Mouse (Mus musculus): ENCODE measurements around the gene Ccser1.

The Ccser1 gene

GRCm38 (mm10) chr6:61438165-61438564 lies 258.0 kb downstream of the Ccser1 start:
- DNase-seq (ENCODE audit: low spot score) = no peak

DNA sequence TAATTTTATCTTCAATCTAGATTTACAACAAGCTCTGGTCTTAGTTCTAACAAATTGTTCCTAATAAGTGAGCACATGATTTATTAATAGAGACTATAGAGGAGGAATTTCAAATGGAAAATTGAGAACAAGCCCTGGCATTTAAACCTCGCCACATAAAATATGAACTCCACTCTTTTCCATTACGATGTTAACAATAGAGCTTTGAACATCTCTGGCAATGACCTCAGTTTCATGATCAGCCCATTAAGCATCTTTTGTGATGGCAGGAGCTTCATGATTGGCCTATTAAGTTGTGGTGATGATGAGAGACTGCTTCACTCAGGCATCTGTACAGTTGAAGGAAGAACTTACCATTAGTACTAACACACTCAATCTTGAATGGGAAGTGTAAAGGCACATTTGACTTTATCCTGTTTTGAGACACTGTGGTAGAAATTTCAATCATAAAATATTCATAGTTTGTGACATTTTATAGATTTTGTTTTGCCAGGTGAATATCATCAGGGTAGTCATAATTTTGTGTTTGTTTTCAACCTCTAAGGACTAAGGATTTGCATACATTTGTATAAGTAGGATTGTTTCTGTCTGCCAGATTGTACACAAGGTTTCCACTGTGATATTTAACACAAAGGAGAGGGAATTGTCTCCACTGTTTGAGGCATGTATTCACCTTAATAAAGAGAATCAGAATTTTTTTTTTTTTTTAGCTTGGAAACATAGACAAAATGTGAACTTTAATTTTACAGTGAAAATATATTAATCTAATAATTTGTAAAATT lies 291.4 kb downstream of the Ccser1 start:
- no peak for DNase-seq (ENCODE audit: low spot score)

GRCm38 (mm10) chr6:61485336-61485735 lies 305.2 kb downstream of the Ccser1 start:
- no peak for DNase-seq (ENCODE audit: low spot score)

GRCm38 (mm10) chr6:61491979-61492821 lies 312.1 kb downstream of the Ccser1 start:
- no peak for DNase-seq (ENCODE audit: low spot score)

- DNase-seq (ENCODE audit: low spot score) = no peak
Observed at GRCm38 (mm10) chr6:61493386-61493785, 313.3 kb downstream of the Ccser1 start.

- no peak for DNase-seq (ENCODE audit: low spot score)
Observed at GRCm38 (mm10) chr6:61515310-61515709, 335.2 kb downstream of the Ccser1 start.

DNA sequence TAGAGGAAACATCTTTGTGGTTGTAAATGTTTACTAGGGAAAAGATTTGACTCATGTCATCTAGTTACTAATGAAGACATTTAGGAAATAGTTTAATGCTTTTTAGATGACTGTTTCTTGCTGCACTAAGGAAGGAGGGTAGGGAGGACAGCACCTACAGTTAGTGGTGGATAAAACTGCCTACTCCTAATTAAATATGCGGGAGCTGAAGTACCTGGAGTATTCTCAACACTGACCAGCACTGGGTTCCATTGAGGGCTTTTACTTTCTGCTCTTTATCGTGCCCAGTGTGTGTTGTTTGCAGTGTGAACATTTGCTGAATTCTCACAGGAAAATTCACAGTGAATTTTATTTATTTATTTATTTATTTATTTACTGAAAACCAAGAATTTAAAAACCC lies 341.5 kb downstream of the Ccser1 start:
- no peak for DNase-seq (ENCODE audit: low spot score)

- no peak for DNase-seq (ENCODE audit: low spot score)
Observed at GRCm38 (mm10) chr6:61522108-61522507, 342.0 kb downstream of the Ccser1 start.

GRCm38 (mm10) chr6:61523748-61524493 lies 343.8 kb downstream of the Ccser1 start:
- DNase-seq (ENCODE audit: low spot score) = no peak

GRCm38 (mm10) chr6:61540732-61541131 lies 360.6 kb downstream of the Ccser1 start:
- no peak for DNase-seq (ENCODE audit: low spot score)

- no peak for DNase-seq (ENCODE audit: low spot score)
Observed at GRCm38 (mm10) chr6:61543459-61544044, 363.4 kb downstream of the Ccser1 start.

DNA sequence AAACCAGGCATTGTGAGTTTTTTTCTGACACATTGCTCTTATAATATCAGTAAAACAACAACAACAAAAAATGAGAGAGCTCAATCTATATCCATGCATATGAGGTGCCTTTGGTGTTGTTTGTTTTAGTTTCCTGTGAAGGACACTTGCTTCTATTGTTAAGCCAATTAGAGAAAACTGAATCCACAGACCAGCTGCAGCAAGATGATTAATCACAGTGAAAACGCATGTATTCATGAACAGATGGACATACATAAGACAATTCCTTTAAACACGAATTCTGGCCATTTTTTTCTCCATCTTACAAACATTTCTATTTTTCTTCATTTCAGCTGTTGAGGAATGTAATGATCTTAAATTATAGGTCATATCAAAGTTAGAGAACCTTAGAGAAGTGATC lies 387.4 kb downstream of the Ccser1 start:
- no peak for DNase-seq (ENCODE audit: low spot score)

DNA sequence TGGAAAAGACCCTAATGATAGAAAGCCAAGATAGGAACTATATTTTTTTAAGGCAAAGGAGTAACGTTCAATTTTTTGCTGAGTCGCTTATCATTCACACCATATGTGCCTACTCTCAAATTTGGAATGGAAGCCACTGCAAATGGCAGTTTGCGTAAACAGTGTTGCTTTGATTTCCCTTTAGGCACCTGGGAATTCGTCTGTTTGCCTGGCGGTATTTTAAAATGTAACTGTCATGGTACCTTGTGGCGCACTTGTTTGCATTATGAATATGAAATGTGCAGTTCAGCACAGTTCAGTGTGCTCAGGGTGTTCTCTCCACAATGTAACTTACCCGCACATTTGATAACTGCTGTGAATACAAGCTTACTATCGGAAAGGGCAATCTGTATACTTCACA lies 387.8 kb downstream of the Ccser1 start:
- DNase-seq (ENCODE audit: low spot score) = no peak

GRCm38 (mm10) chr6:61581696-61582095 lies 401.6 kb downstream of the Ccser1 start:
- no peak for DNase-seq (ENCODE audit: low spot score)

- DNase-seq (ENCODE audit: low spot score) = no peak
Observed at GRCm38 (mm10) chr6:61588999-61589398, 408.9 kb downstream of the Ccser1 start.

- DNase-seq (ENCODE audit: low spot score) = no peak
Observed at GRCm38 (mm10) chr6:61601911-61602310, 421.8 kb downstream of the Ccser1 start.

- no peak for DNase-seq (ENCODE audit: low spot score)
Observed at GRCm38 (mm10) chr6:61614920-61615319, 434.8 kb downstream of the Ccser1 start.

- no peak for DNase-seq (ENCODE audit: low spot score)
Observed at GRCm38 (mm10) chr6:61621707-61622106, 441.6 kb downstream of the Ccser1 start.

DNA sequence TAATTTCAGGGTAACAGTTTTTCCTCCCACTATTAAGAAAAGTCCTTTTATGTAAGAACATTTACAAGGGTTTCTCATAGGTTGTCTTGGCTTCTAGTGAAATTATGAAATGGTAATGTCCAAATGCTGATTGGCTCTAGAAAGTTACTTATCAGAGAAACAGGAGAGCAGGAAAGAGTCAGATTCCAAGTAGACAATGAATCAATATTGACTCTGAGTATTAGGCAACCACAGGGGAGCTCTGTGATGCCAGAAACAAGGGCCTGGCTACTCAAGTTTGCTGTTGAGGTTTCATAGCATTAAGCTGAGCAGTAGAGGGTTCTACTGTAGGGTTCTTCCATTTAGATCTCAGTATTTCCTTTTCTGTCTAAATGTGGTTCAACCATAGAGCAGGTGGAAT lies 481.3 kb downstream of the Ccser1 start:
- no peak for DNase-seq (ENCODE audit: low spot score)

DNA sequence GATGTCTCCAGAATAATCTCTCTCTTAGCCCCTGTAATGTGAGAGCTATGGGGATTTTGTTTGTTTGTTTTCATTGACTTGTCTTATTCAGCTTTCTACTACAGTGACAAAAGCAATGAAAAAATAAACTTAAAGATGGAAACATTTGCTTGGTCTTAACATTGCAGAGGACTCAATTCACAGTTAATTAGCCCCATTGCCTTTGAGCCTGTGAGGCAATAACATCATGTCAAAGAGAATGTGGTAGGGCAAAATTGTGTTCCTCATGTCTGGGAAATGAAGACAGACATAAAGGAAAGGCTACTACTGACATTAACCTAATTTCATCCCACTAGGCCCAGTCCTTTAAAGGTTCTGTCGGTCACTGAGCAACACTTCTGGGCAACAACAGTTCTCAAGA lies 484.4 kb downstream of the Ccser1 start:
- DNase-seq (ENCODE audit: low spot score) = no peak

GRCm38 (mm10) chr6:61687002-61687401 lies 506.9 kb downstream of the Ccser1 start:
- DNase-seq (ENCODE audit: low spot score) = no peak

DNA sequence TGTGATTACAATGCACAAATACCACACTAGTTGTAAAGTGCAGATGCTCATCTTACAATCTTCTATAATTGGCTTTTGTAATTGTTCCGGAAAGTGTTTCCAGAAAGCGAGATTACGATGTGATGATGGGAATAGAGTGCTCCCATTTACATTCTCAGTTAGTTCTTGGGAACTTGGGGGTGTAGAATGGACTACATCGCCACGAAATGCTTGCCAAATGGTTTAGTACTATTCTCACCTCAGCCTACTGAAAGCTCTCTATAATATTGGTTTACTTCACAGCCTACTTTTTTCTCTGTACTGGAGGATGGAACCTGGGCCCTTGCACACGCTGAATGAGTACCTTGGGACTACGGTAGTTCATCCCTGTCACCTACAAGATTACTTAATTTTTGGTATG lies 522.9 kb downstream of the Ccser1 start:
- DNase-seq (ENCODE audit: low spot score) = no peak

Data from yolk sac, embryonic 10.5 days (tissue).